Mouse (Mus musculus): ENCODE data around the gene Atp7b. TPM values are rescaled to one million over a fixed set of nuclear protein-coding genes. Genes with fewer than 3 reads are reported as not detected.
A peak's percentile ranks its signal among the peaks of the same experiment; 100 is the strongest.

Gene Atp7b
- 1.3 and 1.5 TPM in 2 replicates for total RNA-seq (2021)
- long read RNA-seq, partial matches to known transcripts = 0 of 1 reads
- long read RNA-seq, other reads (novel, unspliced or antisense) = 1 of 1 reads

DNA sequence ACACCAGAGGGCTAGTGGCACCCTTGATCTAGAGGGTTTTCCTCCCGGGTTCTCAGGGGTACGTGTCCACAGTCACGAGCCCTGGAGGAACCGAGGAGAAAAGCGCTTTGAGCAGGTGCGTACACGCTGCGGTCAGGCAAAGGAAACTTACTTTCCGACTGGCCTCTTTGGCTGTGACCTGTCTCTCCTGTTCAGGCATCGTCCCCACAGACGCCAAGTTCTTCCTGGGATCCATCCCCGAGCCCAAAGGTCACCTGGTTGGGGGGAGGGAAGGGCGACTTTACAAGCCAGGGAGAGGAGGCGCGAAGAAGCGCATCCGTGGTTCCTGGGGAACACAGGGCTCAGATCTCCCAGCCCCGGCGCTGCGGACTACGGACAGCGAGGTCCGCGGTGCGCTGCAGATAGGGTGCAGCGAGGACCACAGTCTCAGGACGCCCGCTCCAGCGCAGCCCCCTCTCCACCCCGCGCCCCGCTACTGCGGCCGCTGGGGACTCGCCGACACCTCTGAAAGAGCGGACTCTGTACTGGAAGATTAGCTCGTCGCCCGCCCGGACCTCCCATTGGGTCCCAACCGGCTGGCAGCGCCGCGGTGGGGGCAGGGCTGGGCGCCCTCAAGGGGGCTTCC, at the start of gene Atp7b:
Gene Atp7b, minus strand, starts transcription at position 485 of the 625 bp plus-strand sequence.
- DNase-seq = no peak

DNA sequence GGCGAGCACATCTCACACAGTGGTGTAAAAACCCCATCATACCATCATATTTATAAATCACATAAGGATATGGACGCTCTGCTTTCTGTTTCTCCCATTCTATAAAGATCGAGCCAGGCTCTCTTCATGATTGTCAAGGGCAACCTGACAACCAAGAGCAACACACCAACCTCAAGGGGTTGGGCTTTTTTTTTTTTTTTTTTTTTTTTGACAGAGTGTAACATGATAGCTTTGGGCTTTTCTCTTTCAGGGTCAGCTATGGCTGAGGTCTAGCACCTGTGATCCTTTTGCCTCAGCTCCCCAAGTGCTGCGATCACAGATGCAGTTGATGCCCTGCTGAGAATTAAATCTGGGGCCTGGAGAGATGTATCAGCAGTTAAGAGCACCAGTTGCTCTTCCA, 46.9 kb upstream of the Atp7b start:
- DNase-seq = no peak

DNA sequence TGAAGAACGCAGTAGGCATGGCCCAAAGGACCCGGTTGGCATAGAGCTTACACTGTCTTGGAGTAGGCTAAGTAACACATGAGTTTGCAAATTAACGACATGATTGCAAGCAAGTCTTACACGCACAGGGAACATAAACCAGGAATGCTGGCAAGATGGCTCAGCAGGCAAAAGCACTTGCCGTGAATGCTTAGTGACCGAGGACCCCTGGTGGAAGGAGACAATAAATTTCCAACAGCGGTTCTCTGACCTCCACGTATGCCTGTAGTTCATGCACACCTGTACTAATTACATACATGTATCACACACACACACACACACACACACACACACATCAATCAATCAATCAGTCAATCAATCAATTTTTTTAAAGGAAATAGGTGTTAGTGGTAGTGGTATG, 31.5 kb upstream of the Atp7b start:
- peak; percentile 8 for DNase-seq

DNA sequence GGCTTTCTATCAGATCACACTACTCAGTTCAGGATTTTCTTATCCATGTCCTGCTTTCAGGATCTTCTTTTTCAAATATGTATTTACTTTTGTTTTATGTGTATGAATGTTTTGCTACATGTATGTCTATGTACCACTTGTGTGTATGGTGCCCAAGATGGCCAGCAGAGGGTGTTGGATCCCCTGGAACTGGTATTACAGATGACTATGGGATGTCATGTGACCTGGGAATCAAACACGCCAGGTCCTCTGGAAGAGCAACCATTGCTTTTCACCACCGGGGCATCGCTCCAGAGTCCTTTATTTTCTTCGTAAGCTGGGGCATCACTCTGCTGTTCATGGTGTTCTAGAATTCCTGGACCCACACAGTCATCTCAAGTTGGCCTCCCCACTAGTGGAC, 29.1 kb upstream of the Atp7b start:
- DNase-seq = no peak

DNA sequence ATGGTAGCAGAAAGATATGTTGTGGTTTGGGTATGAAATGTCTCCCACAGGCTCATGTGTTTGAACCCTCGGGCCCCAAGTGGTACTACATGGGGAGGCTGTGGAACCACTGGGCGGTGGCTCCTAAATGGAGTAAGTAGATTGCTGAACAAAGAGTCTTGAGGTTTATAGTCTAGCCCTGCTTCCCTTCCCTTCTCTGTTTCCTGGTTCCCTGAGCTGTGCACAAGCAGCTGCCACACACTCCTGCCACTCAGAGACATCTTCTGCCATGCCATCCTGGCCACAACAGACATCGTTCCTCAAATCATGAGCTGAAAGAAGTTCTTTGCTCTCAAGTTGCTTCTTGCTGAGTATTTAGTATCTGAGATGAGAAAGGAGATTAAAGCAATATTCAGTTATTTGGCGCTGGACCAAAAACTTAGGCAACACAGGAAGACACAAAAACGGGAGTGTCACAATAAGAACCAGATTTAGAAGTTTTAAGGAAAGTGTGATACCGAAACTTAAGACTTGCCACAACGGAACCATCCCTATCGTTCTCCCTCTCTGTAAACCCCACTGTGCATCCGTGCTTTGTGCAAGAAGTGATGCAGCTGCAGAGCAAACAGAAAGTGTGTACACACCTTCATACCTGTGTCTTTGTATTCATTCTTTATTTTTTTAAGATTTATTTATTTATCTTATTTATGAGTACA, 19.4 kb upstream of the Atp7b start:
- no peak for DNase-seq

DNA sequence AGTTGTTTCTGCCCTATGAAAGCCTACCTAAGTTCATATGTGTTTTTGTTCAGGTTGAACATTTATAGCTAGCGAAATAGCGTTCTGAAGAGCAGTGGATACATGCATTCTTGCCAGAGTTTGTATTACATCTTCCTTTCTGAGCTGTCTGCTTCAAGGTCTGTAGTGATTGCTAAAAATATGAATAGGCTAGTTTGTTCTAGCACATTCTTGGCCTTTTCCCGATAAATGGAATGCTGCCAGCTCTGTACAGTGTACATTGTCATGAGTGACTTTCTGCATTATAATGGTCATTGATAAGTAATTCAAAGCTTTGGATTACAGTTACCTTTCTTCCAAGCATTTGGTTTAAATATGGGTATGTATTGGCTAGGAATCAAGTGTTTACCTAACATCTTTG, 1.0 kb upstream of the Atp7b start:
- no peak for DNase-seq

DNA sequence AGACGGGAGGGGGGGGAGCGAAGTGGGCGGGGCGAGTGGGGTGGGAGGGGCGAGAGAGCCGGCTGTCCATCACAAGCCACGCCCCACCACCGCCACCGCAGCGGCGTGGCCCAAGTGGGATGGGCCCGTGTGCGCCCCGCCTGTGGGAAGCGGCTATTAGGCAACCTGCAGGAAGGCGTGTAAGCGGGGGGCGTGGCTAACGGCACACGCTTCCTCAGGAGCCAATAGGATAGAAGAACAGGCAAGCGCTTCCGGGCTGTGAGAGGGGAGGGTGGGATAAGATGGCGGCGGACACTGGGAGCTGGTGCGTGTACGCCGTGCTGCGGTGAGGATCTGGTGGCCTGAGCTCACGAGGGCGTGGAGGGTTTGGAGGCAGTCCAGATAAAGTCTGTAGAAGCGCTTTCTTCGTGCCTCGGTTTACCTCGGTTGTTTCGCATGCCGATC, 363 bp upstream of the Atp7b start, which contains the start of gene Alg11:
Gene Alg11, plus strand, starts transcription at position 276 of the 444 bp plus-strand sequence.
- peak; percentile 97 for DNase-seq

DNA sequence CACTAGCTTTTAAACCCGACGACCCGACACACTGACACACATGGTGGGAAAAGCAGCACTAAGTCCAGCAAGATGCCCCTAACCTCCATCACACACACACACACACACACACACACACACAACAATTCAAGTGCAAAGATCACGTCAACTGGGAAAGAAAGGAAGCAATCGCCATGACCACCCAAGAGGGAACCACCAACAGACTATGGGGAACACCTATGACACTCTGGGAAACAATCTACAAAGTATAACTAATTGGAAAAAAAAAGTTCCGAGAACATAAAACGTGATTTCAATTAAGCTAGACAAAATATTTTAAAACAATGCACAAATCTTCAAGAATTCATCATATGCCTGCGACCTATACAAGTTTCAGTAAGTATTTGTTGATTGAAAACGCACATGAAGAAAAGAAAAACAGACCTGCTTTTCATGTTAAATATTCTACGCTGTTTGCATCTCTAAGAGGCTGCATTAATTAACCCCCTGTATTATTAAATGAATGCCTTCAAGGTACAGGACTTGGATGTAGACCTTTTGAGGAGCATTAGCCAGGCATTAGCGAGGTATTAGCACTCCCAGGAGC, 859 bp downstream of the Atp7b start:
- DNase-seq = no peak

DNA sequence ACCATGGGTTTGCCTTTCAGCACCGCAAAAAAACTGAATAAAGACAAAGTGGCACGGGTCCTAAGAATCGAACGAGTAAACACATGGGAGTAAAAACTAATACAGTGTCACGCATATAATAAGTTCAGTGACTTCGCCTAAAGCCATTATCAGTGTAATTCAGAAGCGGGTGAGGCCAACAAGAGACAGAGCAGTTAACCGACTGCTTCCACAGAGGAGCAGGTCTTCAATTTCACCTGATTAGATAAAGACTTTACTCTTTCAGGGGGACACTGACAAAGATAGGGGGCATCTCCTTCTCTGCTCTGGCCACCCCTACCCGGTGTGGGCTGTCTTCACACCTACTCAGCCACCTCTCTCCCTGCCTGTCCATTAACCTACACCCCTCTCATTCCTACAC, 1.7 kb downstream of the Atp7b start:
- no peak for DNase-seq

DNA sequence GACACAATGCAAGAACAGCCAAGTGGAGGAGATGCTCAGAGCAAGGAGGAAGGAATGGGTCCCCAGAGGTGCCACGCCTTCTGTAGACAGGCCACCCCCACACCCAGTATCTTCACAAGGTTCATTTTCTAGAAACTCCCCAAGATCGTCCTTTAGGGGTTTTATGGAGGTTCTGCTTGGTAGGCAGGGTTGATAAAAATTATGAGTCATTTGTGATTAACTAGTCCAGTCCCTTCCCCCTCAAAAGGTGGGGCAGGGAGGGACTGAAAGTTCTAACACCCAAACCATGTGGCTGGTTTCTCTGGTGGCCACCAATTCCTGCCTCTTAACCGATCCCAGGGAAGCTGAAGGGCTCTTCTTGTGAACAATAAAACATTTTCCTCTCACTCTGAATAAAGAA, 3.3 kb downstream of the Atp7b start:
- DNase-seq = no peak

DNA sequence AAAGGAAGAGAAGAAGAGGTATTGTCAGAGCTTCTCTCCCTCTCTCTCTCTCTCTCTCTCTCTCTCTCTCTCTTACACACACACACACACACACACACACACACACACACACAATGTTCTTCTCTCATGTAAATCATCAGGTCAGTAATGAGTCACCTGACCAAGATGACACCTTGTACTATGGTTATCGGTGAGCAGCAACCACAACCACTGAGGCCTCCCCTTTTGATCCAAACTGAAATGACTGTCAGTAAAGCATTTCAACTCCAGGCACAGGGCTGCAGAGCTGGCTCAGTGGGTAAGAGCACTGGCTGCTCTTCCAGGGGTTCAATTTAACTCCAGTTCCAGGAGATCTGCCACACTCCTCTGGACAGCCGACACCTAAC, 4.6 kb downstream of the Atp7b start:
- no peak for DNase-seq

DNA sequence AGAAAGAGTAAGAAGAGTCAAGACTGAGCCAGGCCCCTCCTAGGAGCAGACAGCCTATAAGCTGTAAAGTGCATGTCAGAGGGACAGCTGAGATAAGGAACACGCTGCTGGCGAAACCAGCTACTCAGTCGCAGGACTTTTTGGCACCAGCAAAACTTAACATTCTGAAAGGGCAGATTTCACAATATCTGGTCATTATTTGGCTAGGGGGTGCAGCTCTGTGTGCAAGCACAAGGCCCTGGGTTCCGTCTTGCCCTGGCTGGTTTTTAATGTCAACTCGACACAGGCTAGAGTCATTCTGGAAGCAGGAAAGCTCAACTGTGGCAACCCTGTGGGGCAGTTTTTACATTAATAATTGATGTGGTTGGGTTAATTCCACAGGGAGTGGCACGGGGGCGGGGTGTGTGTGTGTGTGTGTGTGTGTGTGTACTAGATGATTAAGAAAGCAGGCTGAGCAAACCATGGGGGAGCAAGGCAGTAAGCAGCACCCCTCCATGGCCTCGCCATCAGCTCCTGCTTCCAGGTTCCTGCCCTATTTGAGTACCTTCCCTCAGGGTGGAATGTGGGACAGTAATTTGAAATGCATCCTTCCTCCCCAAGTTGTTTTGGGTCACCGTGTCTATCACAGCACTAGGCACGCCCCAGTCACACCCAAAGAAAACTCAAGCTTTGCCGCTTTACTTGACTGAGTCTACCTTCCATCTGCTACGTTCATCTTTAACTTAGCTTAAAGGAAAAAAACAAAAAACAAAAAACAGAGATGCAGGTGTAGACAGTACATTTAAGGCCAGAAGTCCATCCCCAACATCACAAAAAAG, 5.2 kb downstream of the Atp7b start:
- DNase-seq = no peak

DNA sequence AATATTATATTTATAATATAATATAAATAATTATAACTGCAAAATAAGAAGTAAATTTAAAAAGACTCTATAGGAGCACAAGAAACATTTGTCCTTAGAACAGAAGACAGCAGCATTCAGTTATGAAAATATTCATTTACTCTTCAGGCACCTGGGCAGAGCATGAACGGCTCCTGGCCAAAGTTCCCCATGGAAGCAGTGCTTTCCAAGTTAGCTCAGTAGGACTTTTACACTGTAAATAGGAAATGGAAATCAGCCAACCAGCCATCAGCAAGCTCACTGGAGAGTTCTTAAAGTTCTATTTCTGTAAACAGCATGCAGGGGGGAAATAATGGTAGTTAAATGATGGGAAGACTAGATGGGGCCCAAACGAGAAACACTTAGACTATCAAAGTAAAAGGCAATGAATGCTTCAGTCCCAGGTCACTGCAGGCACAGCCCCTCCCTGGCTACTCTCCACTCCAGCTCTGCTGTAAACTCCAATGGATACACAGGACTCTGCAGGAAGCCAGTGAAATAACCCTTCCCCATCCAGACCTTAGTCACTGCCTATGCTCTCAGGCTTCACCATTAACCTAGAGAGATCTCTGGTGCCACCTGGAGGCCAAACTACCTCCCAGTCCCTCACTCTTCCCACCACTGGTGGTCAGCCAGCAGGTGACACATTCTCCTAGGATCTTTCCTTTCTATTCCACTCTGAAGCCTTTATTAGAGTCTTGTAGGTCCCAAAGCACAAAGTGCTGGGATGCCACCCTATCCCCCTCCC, 12.2 kb downstream of the Atp7b start:
- peak; percentile 61 for DNase-seq

DNA sequence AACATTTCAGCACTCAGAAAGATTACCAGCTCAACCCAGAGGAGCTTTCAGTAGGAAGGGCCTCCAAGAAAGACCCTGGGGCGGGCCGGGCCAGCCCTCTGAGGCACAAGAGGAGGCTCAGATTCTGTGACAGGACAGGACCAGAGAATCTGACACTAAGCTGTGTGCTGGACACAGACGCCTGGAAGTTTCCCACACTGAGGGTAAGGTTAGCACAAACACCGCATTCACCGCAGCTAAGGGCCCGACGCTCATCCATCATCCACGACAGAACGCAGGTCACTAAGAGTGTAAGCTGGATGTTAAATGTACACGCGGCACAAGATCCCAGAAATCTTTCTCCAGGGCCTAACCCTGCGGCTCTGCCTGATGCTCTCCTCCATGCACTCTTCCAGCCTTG, 16.4 kb downstream of the Atp7b start:
- DNase-seq = no peak

DNA sequence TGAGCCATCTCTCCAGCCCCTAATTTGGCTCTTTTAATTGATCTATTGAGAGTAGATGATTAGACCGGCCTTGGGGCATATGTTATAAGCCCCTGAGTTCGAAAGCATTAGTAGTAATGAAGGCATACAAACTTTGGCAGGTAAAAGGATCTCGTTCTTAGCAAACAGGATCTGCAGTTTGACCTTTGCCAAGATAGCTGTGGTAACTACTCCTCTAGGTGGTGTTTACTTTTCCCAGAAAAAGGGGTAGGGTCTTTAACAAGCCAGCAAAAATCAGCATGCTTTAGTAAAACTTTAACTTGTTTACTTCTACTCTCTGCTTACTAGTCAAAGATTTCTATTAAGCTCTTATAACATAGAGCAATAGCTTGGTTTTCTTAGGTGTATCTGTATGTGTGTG, 17.6 kb downstream of the Atp7b start:
- DNase-seq = no peak

DNA sequence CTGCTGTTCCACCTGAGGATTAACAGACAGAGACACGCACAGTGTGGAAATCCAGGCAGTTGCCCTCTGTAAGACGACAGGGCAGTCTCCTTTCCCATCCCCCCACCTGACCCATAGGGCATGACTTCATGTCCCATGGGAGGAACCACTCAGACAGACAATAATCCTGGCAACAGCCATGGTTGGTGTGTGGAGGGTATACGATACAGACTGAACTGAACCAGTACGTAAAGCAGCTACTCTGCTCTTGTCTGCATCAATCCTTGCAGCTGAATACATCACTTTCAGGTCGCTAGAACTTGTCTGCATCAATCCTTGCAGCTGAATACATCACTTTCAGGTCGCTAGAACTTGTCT, 20.0 kb downstream of the Atp7b start:
- DNase-seq = no peak

DNA sequence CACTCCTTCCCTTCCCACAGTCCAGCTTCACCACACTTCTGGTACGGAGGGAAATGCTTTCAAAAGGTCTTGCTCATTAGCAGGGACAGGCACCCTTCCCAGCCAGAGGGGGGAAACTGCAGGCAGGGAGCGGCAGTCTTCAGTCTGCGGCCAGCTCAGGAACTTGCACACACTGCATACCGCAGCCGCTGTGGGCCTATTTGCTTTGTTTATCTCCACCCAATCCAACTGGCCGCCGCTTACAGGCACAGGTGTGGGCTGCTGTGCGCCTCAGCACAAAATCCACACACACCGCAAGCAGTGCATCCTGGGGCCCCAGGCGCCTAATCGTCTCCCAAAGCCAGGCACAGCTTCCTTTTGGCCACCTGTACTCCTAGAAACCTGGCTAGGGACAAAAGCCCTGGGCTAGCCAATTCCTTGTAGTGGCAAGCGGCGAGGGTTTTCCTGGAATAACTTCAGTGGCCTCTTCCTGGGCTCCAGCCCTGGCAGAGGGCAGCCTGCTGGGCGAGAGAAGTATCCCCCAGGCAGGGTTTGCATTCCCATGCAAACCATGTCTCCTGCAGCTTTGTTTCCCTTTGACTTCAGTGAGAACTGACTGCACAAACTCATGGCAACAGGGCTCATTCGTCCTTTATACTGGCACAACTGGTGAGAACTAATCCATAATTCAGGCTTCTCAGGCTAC, 20.5 kb downstream of the Atp7b start:
- no peak for DNase-seq

DNA sequence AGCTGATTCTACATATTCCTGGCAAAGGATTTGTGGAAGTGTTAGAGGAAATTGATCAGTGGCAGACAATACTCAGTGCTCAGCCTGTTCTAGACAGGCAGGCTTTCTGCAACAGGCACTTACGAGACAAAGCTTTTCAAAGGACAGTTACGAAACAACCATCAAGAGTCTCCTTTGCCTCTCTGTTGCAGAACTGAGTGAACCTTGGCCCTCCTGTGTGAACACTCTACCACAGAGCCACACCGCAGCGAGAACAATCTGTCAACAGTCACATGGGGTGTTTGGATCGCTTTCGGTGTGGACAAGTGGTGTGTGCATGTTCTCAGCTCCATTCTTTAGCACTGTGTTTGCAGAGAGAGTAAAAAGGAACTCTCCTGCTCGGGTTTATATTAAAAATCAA, 23.1 kb downstream of the Atp7b start:
- DNase-seq = no peak

DNA sequence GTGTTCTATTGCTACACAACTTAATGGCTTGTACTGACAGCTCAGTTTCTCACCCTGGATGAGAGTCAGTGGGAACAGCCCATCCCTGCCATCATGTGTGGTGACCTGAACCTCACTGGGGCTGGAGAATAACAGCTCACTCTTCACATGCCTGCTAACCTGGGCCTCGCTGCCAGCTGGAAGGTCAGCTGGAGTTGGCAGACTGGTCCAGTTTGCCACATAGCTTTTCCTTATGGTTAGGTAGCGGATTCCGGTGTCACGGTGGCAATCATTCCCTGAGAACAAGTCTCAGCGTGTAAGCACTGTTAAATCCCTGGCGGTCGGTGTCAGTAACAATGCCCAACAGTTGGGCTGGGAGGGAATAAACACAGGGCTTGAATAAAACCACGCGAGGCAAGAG, 24.0 kb downstream of the Atp7b start:
- DNase-seq = no peak

DNA sequence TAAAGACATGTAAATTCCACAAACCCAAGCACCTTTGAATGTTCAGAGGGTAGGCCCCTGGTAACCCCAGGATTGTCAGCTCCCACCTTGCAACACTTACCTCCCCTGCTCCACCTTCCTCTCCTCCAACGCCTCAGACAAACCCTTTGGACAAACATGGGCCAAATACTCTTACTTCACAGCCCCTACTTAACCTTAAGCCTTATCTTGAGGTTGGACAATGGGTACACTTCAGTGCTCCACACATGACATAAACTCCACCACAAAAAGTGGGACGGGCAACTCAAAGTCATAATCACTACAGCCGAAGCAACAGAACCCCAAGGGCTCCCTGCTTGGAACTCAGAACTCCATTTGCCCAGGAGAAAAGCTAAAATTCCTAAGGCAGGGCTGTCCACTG, 29.1 kb downstream of the Atp7b start:
- no peak for DNase-seq

DNA sequence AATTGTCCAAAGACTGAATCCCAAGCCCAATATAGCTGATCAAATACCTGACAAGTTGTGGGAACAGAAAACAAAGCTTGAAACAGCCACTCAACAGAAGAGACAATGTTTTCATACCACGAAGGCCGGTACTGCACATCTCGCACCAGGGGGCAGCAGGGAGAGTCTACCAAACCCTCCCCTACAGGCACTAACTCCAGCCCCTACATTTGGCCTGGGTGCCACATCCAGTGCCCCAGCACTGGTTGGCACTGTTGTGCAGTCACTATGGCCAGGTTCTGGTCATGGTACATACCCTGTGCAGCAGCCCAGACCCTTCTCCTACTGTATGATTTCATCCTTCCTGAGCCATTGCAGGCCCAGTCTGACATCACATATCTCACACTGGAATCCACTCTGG, 31.1 kb downstream of the Atp7b start:
- DNase-seq = no peak

DNA sequence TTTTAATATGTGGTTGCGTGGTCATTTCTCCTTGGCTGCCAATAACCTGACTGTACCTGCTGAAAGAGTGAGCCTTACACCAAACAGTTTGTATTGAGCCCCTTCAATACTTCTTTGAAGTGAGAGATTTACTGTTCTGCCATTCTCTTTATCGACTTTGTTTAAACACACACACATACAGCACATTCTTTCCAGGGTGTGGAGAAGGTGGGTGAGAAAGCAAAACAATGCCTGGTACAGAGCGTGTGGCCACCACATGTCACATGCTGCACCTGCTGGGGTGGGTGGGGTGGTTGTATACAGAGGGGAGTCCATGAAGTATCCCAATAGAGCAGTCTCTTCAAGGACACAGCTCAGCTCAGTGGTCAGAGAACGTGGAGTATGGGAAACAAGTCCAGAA, 34.9 kb downstream of the Atp7b start:
- no peak for DNase-seq

Data from adrenal gland, postnatal 25 days (tissue).